Mouse (Mus musculus) urinary bladder, postnatal 25 days (tissue): ENCODE results near the gene Lgalsl.

Experiments
- DNase-seq: peaks from one replicate; pipeline ENCODE4 v3.0.0; 2022; ENCODE audit warnings: low spot score

Gene Lgalsl

GRCm38 (mm10) chr11:20823961-20824360, 6.9 kb downstream of the Lgalsl start:
- no peak for DNase-seq

DNA sequence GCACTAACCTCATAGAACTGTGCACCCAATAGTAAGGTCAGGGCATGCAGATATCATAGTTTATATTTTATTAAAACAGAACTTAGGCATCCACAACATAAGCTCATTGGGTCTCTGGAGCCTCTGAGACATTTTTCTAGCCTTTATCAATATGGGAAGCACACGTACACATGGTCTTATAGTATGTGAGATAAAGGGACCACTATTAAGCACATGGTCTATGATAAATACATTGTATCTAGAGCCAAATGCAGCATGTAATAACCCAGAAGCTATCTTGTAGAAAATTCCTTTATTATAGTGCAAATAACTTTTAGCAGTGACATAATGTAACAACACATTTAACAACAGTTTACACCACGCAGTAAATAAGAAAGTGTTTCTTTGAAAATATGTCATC, 7.6 kb downstream of the Lgalsl start:
- DNase-seq: no peak

- DNase-seq: no peak
Measured at GRCm38 (mm10) chr11:20821351-20821750, 9.5 kb downstream of the Lgalsl start.

DNA sequence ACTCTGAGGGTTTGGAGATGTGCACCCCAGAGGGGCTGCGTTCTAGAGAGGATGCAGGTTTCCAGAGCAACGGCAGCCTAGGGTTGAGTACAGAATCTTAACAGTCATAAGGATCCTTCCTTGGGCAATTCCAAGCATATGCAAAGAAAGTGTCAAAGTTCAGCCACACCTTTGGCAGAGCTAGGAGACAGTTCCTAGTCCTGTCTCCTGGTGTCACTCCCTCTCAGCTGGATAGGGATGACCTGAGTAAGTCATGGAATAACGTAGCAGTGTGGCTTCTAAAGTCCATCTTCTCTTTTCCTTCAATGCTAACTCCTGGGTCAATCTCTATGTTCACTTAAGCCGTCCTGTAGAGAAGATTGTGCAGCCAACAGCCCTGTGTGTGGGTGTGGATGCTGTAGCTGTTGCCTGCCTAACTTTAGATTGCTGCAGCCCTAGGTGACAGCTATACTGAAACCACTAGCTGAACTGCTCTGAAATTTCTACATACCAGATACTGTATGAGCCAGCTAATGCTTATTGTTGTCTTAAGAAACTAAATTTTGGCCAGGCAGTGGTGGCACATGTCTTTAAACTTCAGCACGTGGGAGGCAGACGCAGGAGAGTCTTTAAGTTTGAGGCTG, 16.8 kb downstream of the Lgalsl start:
- DNase-seq: no peak

GRCm38 (mm10) chr11:20812153-20812887, 18.5 kb downstream of the Lgalsl start:
- no peak for DNase-seq

GRCm38 (mm10) chr11:20806659-20807058, 24.2 kb downstream of the Lgalsl start:
- DNase-seq: no peak

GRCm38 (mm10) chr11:20805604-20806249, 25.1 kb downstream of the Lgalsl start:
- no peak for DNase-seq

DNA sequence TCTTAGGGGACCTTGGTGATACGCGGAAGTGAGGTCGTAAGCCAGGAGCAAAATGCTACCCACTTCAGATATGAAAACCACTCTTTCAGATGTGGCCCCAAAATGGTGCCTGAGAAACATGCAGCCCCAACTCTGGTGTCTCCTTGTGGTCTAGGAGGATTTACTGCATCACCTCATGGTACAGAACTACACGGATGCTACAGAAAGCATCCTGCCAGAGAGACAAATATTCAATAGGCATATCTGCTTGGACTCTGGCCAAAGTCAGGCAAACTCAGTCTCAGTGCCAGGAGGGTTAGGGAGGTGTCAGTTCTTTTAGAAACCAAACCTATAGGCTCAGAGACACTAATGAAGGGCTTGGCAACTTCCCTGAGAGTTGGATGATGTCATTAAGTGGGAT, 26.4 kb downstream of the Lgalsl start:
- no peak for DNase-seq

GRCm38 (mm10) chr11:20800277-20801092, 30.4 kb downstream of the Lgalsl start:
- DNase-seq: no peak

GRCm38 (mm10) chr11:20797841-20798240, 33.0 kb downstream of the Lgalsl start:
- no peak for DNase-seq

DNA sequence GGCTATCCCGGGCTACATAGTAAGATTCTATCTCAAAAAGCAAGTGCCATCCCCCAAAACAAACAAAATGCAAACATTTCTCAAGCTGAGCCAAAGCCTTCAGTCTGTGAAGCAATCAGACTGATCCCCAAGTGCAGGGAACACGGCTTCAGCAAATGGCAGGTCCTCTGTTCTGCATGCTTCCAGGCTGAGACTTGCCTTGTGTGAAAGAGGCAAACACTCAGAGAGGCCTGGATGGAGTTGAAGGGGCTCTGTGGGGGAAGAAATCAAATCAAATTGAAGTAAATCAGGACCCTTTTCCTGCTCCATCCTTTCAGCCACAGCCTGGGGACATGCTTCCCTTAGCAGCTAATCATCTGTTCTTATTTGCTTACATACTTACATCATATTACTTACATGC, 35.4 kb downstream of the Lgalsl start:
- DNase-seq: no peak

- DNase-seq: no peak
Measured at GRCm38 (mm10) chr11:20794913-20795254, 36.0 kb downstream of the Lgalsl start.

DNA sequence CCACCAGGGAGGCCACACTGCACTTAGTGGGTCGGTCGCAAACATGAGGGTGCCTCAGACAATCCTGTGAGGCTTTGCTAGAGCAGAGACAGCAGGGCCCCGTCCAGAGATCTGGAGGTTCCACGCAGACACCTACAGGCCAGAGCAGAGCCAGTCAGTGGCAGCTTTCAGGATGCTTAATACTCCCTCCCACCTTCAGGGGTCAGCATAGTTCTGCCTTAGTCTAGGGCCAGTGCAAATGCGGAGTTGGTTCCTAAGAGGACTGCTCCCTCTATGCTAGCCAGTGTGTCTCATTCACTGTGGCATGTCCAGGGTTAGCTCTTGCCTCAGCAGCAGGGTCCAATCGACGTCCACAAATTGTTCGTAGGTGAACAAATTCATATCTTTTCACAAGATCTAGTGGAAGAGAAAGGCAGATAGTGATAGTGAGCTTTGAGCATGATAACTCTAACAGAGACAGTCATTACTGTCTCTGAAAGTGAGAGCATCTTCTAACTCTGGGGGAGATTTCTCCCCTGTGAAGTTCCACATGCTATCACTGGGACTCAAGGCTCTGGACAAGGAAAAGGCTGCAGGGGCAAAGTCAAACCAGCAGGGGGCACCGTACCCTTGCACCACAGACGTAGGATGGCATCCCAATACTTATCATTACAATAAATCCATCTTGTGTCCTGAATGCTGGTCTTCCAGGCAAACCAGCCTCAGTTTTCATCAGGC, 36.5 kb downstream of the Lgalsl start:
- peak; percentile 82 for DNase-seq

- DNase-seq: no peak
Measured at GRCm38 (mm10) chr11:20793676-20794075, 37.2 kb downstream of the Lgalsl start.

- DNase-seq: no peak
Measured at GRCm38 (mm10) chr11:20792667-20793066, 38.2 kb downstream of the Lgalsl start.

DNA sequence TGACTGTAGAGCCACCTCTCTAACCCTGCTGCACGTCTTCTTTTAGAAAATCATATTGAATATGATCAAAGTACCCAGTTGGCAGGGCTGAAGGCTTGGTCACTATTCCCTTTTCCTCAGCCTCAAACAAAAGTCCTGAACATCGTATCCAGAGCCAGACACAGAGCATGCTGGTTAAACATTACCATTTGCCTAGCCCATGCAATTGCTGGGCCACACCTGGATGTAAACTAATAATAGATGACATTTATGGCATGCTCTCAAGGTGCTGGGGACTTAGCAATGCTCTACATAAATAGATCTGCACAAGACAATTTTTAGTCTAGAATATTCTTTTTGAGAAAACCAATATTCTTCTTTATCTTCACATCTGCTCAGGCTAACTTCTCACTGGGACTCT, 39.5 kb downstream of the Lgalsl start:
- DNase-seq: no peak

DNA sequence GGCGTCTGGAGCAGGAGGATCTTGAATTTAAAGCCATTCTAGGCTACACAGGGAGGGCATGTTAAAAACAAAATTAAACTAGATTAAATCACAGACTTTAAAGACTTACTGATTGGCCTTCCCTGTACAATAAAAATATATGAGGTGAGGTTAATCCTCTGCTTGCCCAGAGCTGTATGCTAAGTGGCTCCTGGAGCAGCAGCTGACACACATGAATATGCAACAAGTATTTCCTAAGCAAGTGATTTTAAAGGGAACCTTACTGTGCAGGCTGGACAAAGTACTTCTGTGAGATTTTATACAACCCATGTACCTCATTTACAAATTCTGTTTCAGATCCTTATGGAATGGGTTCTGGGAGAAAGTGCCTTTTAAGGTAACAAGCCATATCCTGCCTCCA, 41.8 kb downstream of the Lgalsl start:
- DNase-seq: no peak

DNA sequence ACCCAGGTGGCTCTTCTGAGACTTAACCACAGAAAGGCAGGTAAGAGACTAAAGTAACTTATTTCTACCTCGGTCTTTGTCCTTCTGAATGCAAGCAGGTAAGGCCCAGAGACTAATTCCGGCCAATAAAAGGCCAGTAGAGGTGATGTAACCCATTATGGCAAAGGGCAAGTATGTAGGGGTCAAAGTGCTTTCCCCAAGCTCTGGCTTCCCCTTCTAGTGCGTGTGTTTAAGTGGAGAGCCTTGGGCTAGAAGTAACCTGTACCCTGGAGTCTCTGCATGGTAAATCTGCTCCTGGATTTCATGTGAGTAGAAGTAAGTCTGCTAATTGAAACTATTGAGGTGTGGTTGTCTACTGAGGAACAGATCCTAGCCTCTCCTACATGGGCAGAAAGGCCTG, 42.8 kb downstream of the Lgalsl start:
- DNase-seq: no peak

DNA sequence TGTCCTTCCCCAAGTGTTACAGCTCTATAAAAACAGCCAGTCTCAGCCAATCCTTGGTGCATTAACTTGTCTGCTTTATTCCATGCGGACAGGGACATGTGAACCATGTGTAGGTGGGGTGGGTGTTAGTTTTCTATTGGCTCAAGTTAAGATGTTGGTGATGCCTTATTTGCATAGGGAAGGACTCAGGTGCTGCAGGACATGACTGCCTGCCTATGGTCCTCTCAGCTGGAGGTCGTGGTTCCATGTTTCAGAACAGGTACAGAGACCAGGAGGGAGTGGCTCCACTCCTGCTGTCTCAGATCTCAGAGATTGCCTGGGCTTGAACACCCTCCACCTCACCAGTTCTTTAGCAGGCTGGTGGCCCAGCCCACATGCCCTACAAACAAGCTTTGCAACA, 44.7 kb downstream of the Lgalsl start:
- no peak for DNase-seq

DNA sequence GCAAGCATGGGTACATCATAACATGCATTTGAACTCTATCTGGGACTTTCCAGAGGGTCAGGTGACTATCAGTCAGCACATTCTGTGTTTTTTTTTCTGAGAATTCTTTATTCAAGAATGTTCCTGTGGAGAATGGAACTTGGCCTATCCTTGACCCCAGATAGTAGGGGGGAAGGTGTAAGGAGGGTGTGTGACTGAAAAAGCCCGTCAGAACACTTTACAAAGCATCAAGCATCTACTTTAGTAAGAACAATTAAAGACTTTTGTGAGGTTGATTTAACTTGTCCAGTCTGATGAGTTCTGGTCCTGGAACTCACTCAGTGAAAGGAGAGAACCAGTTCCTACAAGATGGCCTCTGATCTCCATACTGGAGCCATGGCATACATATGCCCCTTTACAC, 45.7 kb downstream of the Lgalsl start:
- no peak for DNase-seq

DNA sequence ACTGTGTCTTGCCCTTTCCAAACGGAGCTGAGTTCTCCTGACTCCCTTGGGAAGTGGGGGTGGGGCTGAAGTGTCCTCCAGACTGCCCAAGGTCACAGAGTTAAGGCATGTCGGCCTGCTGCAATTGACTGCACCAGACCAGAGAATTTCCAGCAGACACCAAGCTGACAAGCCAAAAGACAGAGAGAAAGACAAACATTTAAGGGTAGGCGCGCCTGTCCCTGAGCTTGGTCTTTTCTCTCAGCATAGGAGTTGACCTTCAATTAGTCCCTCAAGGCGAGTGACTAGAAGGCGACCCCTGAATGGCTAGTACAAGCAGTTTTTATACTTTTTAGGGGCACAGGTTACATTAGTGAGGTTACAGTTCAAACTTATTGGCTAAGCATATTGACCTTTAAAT, 46.1 kb downstream of the Lgalsl start:
- DNase-seq: no peak

DNA sequence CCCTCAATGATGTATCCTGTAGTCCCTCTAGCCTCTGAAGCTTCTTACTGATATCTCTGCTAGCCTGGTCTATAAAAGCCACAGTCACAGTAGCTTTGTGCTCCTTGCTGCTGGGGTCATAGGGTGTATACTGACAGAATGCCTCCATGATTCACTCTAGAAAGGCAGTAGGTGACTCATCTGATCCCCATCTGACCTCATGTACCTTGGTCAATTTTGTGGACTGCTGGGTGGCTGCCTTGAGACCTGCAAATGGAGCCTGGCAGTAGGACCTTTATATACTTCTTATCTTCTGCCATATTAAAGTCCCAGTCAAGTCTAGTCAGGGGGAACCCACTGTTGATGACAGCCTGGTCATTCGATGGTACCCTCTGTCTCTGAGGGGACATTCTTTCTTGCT, 47.4 kb downstream of the Lgalsl start:
- no peak for DNase-seq
